Mouse (Mus musculus) ES-E14 (cell line): ENCODE data around the gene Rps6kb1. TPM values are rescaled to one million over a fixed set of nuclear protein-coding genes. Genes with fewer than 3 reads are reported as not detected.

Source experiments
- DNase-seq: peaks from one replicate; pipeline ENCODE4 v3.0.0-alpha.2; 2013; ENCODE audit warnings: low read depth, low spot score
- H3K27ac ChIP-seq: 2 replicates; pipeline ENCODE4 v1.5.1; 2012; ENCODE audit warnings: low read depth, mild to moderate bottlenecking, low read length, moderate library complexity, mixed read lengths; ENCODE audit not compliant: poor library complexity, insufficient read depth, severe bottlenecking
- H3K36me3 ChIP-seq: 2 replicates; pipeline ENCODE4 v1.6.1; 2012; ENCODE audit warnings: mild to moderate bottlenecking, low read length, moderate library complexity, mixed read lengths; ENCODE audit not compliant: control insufficient read depth, poor library complexity, insufficient read depth, severe bottlenecking
- H3K4me1 ChIP-seq, 2 experiments: fragments of 150-350 bp in 1 of 2; sonication (generic) in 1 of 2; 2 replicates each; pipeline ENCODE4 v1.6.1; 2012; ENCODE audit warnings: low read length in 2 of 2, mild to moderate bottlenecking in 1 of 2, mixed read lengths in 1 of 2; ENCODE audit not compliant: control insufficient read depth in 2 of 2, insufficient read depth in 2 of 2, poor library complexity in 1 of 2
- H3K4me3 ChIP-seq, 2 experiments: fragments of 150-350 bp in 1 of 2; sonication (generic) in 1 of 2; 2 replicates each; pipeline ENCODE4 v1.5.1; 2012; ENCODE audit warnings: low read length in 2 of 2, low read depth in 1 of 2, mild to moderate bottlenecking in 1 of 2, mixed read lengths in 1 of 2; ENCODE audit not compliant: insufficient read depth in 1 of 2, poor library complexity in 1 of 2, severe bottlenecking in 1 of 2
- H3K9ac ChIP-seq: 2 replicates; pipeline ENCODE4 v1.6.1; 2012; ENCODE audit warnings: low read depth, mild to moderate bottlenecking, low read length, mixed read lengths; ENCODE audit not compliant: poor library complexity, insufficient read depth, severe bottlenecking
- H3K9me3 ChIP-seq: fragments of 150-350 bp; sonication (generic); 2 replicates; pipeline ENCODE4 v1.6.1; 2012; ENCODE audit warnings: low read depth, mild to moderate bottlenecking, low read length; ENCODE audit not compliant: control insufficient read depth, insufficient read depth
- CHD2 ChIP-seq: IDR thresholded peaks from 2 replicates; pipeline ENCODE4 v1.6.1; 2014; ENCODE audit warnings: mild to moderate bottlenecking, low read depth, low read length, inconsistent platforms
- HCFC1 ChIP-seq: IDR thresholded peaks from 2 replicates; pipeline ENCODE4 v1.6.1; 2012; ENCODE audit warnings: low read length, inconsistent platforms, borderline replicate concordance; ENCODE audit not compliant: insufficient read depth
- MAFK ChIP-seq: IDR thresholded peaks from 2 replicates; pipeline ENCODE4 v1.6.1; 2014; ENCODE audit warnings: mild to moderate bottlenecking, low read depth, low read length, inconsistent platforms; ENCODE audit not compliant: insufficient read depth
- ZC3H11A ChIP-seq: IDR thresholded peaks from 2 replicates; pipeline ENCODE4 v1.6.1; 2012; ENCODE audit warnings: low read depth, mild to moderate bottlenecking, inconsistent platforms, low read length, borderline replicate concordance
- ZNF384 ChIP-seq: IDR thresholded peaks from 2 replicates; pipeline ENCODE4 v1.6.1; 2012; ENCODE audit warnings: low read depth, low read length, inconsistent platforms
- in situ Hi-C, 2 experiments: fragments of 600-800 bp; cut with MboI; formaldehyde crosslinking; loops; one replicate each; pipeline ENCODE4 v1.15.1; 2025; ENCODE audit warnings: low sequenced_read_pairs in 2 of 2, inconsistent platforms in 1 of 2; ENCODE audit not compliant: unreplicated experiment in 2 of 2
- total RNA-seq: library from RNA; depleted of rRNA; stranded (reverse); fragments of 300-350 nt; gene quantifications from 2 replicates; pipeline ENCODE4 v1.2.3, GENCODE M21; 2012

The Rps6kb1 gene
- total RNA-seq, 1 experiment: 43.1 TPM

GRCm38 (mm10) chr11:86578809-86579730 lies 34.5 kb upstream of the Rps6kb1 start:
- peak overlapping the region; percentile 11 to 33 for H3K4me3 ChIP-seq
- H3K27ac ChIP-seq: peak overlapping the region; percentile 79
- H3K9ac ChIP-seq: peak overlapping the region; percentile 29; the same call in 1 of the 2 replicates
- no peaks in the 10 kb centered on the region for H3K9me3 ChIP-seq
- peaks cover 30 to 57% of the 10 kb centered on the region in 2 experiments for H3K4me1 ChIP-seq
- no peak for TF ChIP-seq CHD2
- TF ChIP-seq MAFK: no peak
- TF ChIP-seq HCFC1: no peak
- no peak for TF ChIP-seq ZNF384
- no peak for TF ChIP-seq ZC3H11A
- no peak for DNase-seq
- no peaks in the 10 kb centered on the region for H3K36me3 ChIP-seq
- in situ Hi-C loops: no loop called here

GRCm38 (mm10) chr11:86578106-86578808 lies 33.7 kb upstream of the Rps6kb1 start:
- H3K4me3 ChIP-seq: peak overlapping the region in 1 of 2 experiments; percentile 33; a peak in 1 of 4 replicates

DNA sequence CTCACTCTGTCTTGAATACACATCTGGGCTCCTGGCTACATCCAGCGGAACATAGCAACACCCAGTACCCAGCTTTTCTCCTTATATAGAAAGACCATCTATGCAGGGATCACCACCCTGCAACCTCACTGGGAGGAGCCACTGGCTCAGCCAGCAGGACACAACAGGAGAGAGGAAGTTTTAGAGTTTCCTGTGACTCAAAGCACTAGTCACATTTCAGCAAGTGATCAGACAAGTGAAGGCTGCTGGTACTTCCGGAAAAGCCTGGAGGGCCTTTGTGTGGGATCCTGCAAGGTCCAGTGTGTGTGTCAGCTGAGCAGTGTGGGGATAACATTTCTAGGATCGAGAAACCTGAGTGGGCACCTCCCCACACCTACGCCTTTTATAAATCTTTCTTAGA lies 32.6 kb upstream of the Rps6kb1 start:
- DNase-seq: no peak
- H3K9me3 ChIP-seq: no peaks in the 10 kb centered on the region
- H3K4me3 ChIP-seq: no peak overlapping the region
- peak overlapping the region; percentile 92 for H3K27ac ChIP-seq
- H3K36me3 ChIP-seq: no peaks in the 10 kb centered on the region
- no peak overlapping the region; the same call in 1 of the 2 replicates for H3K9ac ChIP-seq
- peaks cover 30 to 53% of the 10 kb centered on the region in 2 experiments for H3K4me1 ChIP-seq
- in situ Hi-C loops: no loop called here
- TF ChIP-seq HCFC1 (no peak), ZC3H11A (no peak), CHD2 (no peak), ZNF384 (no peak), MAFK (no peak)

More at GRCm38 (mm10) chr11:86578106-86578808, 33.7 kb upstream of the Rps6kb1 start:
- no peak for DNase-seq
- TF ChIP-seq MAFK (no peak), ZNF384 (0 out of 2 replicates have a peak, but pooled peaks have one; percentile 59)
- Histone ChIP-seq H3K9ac (peak overlapping the region; percentile 53; the same call in 1 of the 2 replicates), H3K4me1 (peaks cover 30 to 55% of the 10 kb centered on the region in 2 experiments), H3K27ac (peak overlapping the region; percentile 92; the same call in 1 of the 2 replicates), H3K36me3 (no peaks in the 10 kb centered on the region), H3K9me3 (no peaks in the 10 kb centered on the region)
- in situ Hi-C loops: no loop called here

DNA sequence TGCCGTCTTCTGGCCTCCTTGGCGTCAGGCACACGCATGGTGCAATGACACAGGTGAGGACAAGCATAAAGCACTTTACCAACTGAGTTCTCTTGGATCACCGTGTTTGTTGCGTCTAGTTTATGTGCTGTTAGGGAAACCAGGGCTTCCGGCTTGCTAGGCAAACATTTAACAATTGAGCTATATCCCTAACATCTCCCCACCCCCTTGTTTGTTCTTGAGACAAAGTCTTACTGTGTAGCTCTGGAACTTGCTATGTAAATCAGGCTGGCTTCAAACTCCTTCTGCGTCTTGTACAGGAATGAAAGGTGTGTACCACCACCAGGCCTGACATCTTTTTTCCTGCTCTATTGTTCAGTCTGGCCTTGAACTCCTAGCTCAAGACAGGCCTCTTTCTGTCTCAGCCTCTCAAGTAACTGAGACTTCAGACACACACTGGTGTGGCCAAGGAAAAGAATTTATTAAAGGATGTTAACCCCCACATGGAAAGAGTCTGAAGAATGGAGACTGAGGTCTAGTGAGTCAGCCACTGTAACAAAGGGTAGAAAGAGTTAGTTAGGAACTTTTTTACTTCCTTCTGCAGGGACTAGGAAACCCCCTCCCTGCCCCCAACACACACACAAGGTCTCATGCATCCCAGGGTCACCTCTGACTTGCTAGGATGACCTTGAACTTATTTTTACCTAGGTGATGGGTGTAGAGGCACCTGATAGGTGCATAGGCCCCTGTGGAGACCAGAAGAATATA lies 31.2 kb upstream of the Rps6kb1 start:
- H3K4me3 ChIP-seq: no peak overlapping the region
- in situ Hi-C loops: no loop called here
- no peaks in the 10 kb centered on the region for H3K36me3 ChIP-seq
- DNase-seq: no peak
- no peaks in the 10 kb centered on the region for H3K9me3 ChIP-seq
- no peak for TF ChIP-seq ZC3H11A
- TF ChIP-seq ZNF384: no peak
- no peak for TF ChIP-seq HCFC1
- TF ChIP-seq CHD2: no peak
- no peak for TF ChIP-seq MAFK
- peak overlapping the region; percentile 51; the same call in 1 of the 2 replicates for H3K9ac ChIP-seq
- peaks cover 32 to 52% of the 10 kb centered on the region in 2 experiments for H3K4me1 ChIP-seq
- H3K27ac ChIP-seq: peak overlapping the region; percentile 92
